Mouse (Mus musculus): Measurements from ENCODE around the gene Bckdha.

The Bckdha gene

DNA sequence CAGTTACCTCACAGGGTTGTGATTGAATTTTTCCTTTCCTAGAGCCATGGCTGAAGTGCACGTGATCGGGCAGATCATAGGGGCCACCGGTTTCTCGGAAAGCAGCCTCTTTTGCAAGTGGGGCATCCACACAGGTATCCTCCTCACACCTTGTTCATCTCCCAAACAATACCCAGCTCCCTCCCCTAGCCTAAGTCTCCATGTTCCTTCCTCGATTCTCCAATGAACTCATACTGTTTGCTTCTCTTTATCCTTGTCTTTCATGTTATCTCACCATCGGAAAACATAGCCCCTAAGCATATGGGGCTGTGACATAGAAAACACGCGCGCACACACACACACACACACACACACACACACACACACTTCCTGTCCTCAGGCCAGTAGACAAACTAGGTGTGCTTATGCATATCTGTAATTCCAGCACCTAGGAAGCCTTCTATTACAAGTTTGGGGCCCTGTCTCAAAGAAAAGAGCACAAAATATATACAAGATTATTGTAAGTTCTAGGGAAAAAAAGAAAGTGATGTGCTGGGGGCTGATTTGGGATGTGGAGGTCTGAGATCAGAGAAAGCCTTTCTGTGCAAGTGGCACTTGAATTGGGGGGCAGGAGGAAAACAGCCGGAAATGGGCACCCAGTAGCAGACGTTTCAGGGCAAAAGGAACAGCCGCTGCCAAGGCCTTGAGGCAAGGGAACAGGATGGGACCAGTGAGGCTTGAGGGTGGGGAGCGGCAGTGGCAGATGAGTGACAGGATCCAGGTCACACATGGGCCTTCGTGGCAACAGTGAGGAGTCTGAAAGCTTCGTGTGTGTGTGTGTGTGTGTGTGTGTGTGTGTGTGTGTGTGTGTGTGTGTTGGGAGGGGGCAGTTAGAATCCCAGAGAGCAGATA is 22.8 kb upstream of the Bckdha start:
- DNase-seq (ENCODE audit: low spot score) = no peak

DNA sequence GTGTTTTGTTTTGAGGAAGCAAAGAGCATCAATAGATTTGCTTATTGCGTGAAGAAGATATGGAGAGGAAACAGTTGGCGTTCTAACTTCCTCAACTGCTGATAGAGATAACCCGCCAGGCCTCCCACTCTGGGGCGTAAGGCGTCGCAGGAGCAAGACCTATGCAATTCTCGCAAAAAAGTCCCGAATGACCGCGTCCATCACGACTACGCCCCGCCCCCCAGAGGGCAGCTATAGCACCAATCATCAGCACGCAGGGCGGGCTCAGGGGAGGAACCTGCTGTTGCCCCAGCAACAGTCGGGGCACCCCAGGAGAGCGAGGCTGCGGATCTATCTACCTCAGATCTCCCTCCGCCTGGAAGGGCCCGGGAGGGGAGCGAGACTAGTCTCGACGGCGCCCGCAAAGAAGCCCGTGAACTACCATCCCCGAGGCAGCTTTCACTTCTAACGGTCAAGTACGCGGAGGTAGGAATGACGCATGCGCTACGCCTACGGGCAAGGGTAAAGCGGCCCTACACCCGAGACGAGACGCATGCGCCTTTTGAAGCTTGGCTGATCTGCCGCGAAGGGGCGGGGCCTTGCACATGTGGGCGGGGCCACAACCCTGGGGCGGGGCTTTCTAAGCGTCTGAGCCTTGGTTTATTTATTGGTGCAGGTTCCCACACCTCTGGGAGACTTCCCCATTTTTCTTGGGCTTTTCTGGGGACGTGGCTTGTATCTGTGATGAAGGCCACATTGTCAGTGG is 21.9 kb upstream of the Bckdha start, which contains the start of gene B9d2:
TSS of gene B9d2 (plus strand) at position 267 of the 745 bp plus-strand sequence.
- DNase-seq (ENCODE audit: low spot score) = peak; percentile 91

DNA sequence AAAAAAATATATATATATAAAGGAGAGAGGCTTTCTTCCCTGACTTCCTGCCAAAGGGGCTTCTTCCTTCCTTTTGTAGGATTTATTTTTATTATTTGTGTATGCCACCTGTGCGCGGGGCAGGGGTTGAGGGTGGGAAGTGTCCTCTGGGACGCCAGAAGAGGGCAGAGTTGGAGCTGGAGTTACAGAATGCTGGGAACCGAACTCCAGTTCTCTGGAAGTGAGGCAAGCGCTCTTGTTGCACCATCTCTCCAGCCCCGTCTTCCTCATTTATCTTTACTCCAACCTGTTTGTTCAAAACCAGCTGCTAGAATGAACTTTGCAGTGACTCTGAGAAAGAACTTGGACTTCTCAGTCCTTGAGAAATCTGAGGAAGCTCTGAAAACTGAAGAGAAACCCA is 21.2 kb upstream of the Bckdha start:
- DNase-seq (ENCODE audit: low spot score) = no peak

DNA sequence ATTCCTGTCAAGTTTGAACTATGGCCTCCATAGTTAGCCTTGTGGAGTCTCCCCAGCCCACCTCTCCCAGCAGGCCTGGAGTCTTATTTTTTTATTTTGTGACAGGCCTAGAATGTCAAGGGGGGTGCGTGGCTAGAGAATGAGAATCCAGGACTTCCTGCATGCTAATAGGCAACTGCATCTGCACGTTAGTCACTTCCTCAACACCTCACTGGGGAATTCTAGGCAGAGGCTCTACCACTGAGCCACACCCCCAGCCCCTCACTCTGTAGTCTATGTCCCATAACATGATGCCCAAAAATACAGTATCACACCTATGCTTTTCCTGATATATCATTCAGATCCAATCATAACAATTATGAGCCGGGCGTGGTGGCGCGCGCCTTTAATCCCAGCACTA is 18.2 kb upstream of the Bckdha start:
- DNase-seq (ENCODE audit: low spot score) = no peak

DNA sequence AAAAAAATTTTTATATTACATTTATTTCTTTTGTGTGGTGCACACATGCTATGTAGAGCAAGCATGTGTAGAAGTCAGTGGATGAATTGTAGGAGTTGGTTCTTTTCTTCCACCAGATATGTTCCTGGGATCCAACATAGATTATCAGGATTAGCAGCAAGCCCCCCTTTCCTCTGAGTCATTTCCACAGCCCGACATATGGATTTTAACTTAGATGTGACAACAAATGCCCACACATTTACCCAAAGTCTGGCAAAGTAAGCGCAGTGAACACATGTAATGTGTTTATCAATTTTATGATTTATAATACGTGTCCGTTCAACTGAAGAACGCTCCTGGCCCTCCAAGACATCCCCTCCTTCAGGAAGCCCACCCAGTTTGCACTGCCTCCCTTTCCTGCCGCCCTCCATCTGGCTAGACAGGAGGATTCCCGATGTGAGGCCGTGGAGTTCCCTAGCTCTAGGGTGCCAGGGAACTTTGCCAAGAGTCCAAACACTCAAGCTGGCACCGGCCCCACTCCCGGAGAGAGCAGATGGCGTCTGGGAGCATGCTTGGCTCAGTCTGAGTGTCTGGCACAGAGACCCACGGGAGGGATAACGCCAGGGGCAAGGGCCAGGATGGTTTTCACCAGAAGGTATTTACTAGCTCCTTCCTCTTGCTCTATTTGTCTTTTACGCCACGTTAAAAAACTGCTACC is 17.5 kb upstream of the Bckdha start:
- peak; percentile 82 for DNase-seq (ENCODE audit: low spot score)

DNA sequence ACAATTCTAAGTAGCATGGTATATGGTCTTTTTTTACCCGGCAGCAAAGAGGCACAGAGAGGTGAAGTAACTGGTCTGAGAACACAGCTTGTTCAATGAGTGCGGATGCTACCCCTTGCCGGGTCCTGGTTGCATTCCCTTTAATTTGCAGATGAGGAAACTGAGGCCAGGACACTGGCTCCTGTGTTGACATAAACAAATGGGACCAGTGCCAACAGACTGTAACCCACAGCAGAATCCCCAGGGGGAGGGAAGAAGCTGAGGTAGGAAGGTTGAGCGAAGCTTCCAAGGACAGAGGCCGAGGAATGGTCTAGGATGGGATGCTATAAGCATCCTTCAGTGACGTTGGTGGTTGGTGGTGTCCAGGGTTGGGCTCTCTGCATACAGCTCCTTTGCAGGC is 16.6 kb upstream of the Bckdha start:
- DNase-seq (ENCODE audit: low spot score) = no peak

DNA sequence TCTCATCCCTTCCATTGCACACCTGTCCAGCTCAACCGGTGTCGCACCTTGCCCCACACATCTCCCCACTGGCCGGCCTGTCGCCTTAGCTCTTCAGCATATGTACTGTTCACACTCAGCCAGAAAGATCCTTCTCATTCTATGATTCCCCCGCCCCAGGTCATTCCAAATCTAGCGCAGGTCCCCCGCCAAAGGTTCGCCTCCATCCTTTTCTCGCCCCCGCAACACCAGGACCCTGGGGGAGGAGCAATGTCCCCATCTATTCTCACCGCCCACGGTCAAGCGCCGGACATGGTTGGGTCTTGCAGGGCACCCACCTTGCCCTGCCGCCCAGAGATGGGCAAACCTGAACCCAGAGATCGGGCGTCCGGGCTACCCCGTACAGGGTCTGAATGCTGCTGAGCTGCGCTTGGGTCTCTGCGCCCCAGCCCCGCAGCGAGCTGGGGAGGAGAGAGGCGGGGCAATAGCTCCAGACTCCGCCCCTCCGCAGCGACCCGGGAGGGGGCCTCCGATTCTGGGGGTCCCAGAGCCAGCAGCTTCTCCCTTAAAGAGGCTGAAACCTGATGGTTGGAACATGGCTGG is 16.0 kb upstream of the Bckdha start, which contains the start of gene Tmem91:
TSS of gene Tmem91 (minus strand) at position 448 of the 582 bp plus-strand sequence.
- no peak for DNase-seq (ENCODE audit: low spot score)

DNA sequence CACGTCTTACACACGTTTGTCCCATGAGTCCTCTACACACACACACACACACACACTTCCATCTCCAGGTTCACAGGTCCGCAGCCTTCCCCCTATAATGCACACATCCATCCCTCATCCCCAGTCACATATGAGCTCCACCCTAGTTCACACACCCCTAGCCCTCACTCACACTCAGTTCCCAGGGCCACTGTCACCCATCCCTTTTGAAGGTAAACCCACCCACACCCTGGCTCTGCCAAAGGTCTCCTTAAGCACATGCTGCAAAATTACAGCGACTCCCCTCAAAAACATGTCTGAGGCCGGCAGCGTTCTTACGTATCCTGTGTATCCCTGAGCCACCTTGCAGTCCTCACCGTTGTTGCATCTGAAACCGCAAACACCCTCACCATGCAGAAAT is 15.5 kb upstream of the Bckdha start:
- no peak for DNase-seq (ENCODE audit: low spot score)

DNA sequence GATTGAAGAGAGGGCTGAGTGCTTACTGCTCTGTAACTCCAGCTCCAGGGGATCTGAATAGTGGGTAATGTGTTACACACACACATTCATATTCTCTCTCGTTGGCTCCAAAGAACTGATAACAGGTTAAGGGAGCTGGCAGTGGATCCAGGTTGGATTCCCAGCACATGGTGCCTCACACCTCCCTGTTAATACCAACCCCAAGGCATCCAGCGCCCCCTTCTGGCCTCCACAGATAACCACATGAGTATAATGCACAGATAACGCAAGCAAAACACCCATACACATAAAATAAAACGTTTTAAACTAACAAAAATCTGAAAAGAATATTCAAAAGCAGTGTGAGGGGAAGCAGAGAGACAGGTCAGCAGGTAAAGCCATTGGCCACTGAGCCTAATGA is 13.7 kb upstream of the Bckdha start:
- DNase-seq (ENCODE audit: low spot score) = no peak

DNA sequence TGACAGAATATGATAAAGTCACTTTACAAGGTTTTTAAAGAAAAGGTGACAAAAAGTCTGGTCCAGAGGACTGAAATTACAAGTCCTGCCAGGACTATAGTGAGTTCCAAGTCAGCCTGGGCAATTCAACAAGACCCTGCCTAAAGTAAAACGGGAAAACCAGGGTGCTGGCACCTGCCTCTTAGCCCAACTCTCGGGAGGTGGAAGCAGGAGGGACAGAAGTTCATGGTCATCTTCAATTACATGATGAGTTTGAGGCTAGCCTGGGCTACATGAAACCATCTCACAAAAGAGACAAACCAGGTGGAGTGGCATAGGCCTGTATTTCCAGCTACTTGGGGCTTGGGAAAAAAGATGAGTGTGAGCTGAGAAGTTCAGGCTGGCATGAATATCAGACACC is 12.9 kb upstream of the Bckdha start:
- no peak for DNase-seq (ENCODE audit: low spot score)

DNA sequence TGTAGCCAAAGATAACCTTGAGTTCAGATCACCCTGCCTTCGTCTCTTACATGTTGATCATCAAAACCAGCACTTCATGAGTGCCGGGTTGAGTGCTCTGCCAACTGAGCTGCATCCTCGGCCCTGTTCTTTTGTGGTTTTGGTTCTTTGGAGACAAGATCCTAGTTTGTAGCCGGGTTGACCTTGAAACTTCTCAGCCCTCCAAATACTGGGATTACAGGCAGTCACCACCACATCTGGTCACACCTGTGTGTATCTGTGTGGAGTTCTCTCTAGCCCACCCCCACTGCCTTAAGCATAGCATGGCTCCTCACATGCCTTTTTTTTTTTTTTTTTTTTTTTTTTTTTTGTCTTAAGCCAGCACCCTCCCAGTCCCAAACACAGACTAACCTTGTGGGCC is 11.3 kb upstream of the Bckdha start:
- no peak for DNase-seq (ENCODE audit: low spot score)

DNA sequence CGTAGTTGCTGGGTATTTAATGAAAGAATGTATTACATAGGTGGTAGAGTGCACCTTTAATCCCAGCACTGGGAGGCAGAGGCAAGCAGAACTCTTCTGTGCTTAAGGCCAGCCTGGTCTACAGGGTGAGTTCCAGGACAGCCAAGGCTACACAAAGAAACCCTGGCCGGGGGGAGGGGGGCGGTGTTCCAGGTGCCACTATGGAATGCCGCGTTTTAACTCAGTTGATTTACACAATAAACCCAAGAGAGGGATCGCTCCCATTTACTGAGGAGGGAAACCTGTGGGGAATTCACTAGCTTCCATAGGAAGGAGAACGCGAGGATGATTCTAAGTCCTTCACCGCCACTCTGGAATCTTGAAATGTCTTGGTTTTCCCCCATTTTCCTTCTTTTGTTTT is 10.8 kb upstream of the Bckdha start:
- DNase-seq (ENCODE audit: low spot score) = no peak

DNA sequence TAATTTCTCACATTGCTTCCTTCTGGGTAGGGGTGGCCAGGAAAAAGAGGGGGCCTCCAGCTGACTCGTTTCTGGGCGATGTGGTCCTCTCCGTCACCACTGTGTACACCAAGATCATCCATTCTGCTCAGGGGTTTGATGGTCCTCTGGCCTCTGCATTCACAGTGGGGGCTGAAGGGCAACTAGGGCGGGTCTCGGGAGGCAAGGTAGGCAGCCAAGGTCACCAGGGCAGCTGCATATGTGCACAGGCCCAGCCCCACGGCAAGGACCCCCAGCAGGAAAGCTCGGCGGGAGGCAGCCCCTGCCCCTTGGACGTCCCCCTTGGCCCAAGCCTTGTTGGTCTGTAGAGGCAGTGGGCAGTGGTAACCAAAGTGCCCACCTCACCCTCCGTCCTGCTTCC is 10.4 kb upstream of the Bckdha start:
- no peak for DNase-seq (ENCODE audit: low spot score)

DNA sequence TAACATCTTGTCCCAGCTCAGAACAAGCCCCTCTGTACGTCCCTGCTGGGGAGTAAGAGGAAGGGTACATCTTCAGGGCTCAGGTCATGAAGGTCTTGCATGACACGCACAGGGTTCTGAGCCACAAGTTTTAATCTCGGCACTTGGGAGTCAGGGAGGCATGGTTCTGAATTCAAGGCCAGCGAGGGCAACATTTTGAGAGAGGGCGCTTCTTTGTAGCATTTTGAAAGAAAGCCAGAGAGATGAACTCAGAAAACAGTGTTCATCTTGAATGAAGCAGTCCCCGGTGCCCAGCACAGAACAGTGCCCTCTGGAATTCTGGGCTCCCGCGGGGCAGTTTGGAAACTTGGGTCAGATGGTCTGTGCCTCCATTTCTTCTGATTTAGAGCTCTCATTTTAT is 7.6 kb upstream of the Bckdha start:
- DNase-seq (ENCODE audit: low spot score) = no peak

DNA sequence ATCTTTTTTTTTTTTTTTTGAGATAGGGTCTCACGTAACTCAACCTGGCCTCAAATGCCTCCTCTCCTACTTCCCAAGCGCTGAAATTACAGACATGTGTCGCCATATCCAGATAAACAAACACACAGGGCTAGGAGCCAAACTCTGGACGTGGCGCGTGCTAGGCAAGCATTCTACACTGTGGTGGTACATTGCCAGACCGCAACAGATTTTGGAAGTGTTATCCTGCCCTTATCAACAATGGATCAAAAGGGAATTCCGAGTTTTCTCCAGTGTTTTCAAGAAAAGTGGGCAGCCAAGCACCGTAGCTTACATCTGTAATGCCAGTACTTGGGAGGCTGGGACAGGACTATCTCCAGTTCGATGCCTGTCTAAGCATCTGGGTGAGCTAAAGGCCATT is 996 bp downstream of the Bckdha start:
- no peak for DNase-seq (ENCODE audit: low spot score)

DNA sequence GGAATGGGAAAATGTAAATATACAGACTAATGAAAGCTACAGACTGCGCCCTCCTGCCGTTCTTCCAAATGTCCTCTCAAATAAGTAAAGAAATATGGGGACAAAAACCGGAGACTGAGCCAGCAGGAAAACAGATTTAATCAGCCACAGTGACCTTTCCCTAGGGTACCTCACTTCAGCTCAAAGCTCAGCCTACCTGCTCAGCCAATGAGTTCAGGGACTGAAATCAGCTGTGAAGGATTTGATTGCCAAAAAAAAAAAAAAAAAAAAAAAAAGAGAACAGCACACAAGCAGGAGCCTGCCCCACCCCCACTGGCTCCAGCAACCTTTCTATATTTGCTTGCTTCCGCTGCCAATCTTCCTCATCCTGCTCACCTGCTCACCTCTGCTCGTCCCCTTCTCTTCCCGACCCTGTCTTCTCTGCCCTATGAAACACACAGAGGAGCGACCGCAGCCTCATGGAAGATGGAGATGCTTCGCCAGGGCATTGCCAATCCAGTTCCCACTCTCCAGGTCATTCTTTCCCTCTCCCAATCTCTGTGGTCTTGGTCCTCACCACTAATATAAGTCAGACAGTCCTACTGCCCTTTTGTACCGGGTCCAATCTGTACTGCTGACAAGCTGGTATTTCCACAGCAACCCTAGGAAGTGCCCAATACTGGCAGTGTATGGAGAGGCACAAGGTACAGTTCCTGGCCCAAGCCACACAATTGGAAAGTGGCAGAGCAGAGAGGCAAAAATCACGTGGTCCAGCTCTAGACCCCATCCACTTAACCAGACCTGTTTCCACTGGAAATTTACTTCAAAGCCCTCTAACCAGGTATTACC is 3.0 kb downstream of the Bckdha start:
- DNase-seq (ENCODE audit: low spot score) = no peak

DNA sequence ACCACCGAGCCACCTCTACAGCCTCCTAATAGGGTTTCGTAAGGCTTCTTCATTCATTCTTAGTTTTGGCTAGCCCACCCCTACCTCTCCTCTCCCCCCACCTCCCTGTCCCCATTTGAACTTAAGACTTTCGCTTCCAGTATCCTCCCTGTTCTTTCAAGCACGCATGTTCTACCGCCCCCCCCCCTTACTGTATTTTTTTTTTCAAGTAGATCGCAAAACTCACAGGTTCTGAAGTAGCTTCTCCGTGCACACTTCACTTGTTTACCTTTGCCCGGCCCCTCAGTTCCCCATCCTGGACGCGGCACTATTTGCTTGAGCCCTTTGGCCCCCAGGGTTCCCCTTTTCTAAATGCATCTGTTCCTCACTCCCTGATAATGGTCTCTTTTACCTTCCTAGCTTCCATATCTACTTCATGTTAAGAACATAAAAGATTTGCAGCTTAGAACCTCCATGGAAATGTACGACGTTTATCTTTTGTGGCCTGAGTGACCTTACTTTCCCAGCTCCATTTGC is 6.5 kb downstream of the Bckdha start:
- DNase-seq (ENCODE audit: low spot score) = no peak

DNA sequence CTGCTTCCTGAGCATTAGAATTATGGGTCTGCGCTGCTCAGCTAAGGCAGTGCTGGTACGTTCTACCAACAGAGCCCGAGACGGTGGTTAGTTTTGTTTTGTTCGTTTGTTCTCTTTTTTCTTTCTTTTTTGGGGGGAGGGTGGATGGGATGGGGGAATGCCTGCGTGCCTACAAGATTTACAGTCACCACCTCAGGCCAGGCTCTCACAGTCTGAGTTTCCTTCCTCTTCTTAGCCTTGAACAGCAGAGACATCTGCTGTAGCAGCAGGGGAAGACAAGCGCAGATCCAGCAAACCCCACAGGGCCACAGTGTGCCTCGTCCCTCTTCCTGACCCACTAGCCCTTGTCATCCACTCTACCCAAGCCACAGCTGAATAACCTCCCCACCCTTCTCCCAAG is 7.5 kb downstream of the Bckdha start:
- DNase-seq (ENCODE audit: low spot score) = no peak

DNA sequence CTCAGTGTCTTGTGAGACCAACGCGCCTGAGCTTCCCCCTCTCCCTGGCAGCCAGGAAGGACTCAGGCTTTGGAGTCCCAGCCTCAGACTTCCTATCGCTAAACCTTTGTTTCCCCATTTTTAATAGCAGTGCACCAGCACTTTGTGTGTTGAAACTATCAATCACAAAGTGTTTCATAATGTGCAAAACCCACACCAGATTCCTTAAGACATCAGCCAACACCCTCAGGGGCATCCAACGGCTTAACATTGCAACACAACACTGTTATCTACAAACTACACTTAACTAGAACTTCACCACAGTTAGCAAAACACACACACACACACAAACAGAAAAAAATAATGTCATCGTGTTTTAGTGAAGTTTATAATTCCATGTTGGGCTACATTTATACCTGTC is 8.9 kb downstream of the Bckdha start:
- no peak for DNase-seq (ENCODE audit: low spot score)

DNA sequence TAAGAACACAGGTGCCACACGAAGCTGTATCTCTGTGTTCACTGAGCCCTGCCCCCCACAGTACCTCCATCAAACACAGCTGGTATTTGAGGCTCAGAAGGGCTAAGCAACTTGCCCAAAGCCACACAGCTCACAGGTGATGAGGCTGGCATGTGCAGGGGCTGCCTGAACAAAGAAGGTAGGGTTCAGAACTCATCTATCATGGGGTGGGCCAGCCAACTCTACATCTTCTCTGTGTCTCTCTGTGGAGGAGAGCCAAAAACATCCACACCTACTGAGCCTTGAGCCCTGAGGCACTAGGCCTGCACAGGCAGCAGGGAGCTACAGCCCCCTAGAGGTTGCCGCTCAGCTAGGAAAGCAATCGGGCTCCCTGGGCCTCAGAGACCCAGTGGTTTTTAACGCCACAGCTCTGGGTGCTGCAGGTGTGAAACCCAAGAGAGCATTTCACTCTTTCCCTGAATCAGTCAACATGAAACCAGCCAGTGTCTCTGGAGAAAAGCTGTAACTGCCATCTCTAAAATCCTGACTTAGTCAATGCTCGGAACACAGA is 11.1 kb downstream of the Bckdha start:
- DNase-seq (ENCODE audit: low spot score) = no peak

DNA sequence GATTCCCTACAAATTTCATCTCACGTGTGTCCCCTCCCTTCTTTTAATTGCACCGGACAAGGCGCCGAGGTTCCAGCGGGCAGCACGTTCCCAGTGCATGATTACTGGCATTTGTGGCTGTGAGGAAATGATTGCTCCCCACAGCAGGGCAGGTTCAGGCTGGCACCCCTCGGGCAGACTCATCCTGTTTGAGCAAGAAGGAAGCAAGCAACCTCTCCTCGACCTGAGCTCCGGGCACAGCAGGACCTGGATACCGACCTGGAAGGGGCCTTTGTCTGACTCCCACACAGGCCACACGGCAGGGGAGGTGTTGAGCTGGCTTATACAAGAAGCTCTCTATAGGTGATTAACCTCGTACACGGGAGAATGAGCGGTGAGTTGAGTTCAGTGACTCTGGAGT is 13.7 kb downstream of the Bckdha start:
- DNase-seq (ENCODE audit: low spot score) = no peak

All from layer of hippocampus, adult 9-10 months (tissue).